Mouse (Mus musculus) midbrain, embryonic 12.5 days (tissue): ENCODE data around the gene Gm3409. TPM values are rescaled to one million over a fixed set of nuclear protein-coding genes. Genes with fewer than 3 reads are reported as not detected.

Source experiments
- ATAC-seq: fragments of 200-750 bp; cut with Nextera tagmentation; 2 replicates; pipeline ENCODE4 v1.8.0; 2017; ENCODE audit warnings: low read depth, moderate TSS enrichment, moderate library complexity; ENCODE audit not compliant: low FRiP score
- H3K27ac ChIP-seq: fragments of 300-500 bp; sonication (generic); replicated peaks from 2 replicates; pipeline ENCODE4 v1.5.1; 2016; ENCODE audit warnings: mild to moderate bottlenecking
- H3K27me3 ChIP-seq: fragments of 300-500 bp; sonication (generic); 2 replicates; pipeline ENCODE4 v1.6.1; 2016; ENCODE audit warnings: mild to moderate bottlenecking
- H3K36me3 ChIP-seq: fragments of 300-500 bp; sonication (generic); 2 replicates; pipeline ENCODE4 v1.6.1; 2016
- H3K4me1 ChIP-seq: fragments of 300-500 bp; sonication (generic); 2 replicates; pipeline ENCODE4 v1.6.1; 2016
- H3K4me2 ChIP-seq: fragments of 300-500 bp; sonication (generic); replicated peaks from 2 replicates; pipeline ENCODE4 v1.6.1; 2016; ENCODE audit warnings: mild to moderate bottlenecking, moderate library complexity
- H3K4me3 ChIP-seq: fragments of 300-500 bp; sonication (generic); 2 replicates; pipeline ENCODE4 v1.5.1; 2016; ENCODE audit warnings: mild to moderate bottlenecking
- H3K9ac ChIP-seq: fragments of 300-500 bp; sonication (generic); replicated peaks from 2 replicates; pipeline ENCODE4 v1.6.1; 2016; ENCODE audit warnings: mild to moderate bottlenecking, moderate library complexity
- H3K9me3 ChIP-seq: fragments of 300-500 bp; sonication (generic); 2 replicates; pipeline ENCODE4 v1.6.1; 2016; ENCODE audit warnings: mild to moderate bottlenecking
- WGBS: fragments of 180-500 bp; shearing (Covaris S2); methylation state at CpG from one replicate; pipeline ENCODE4 v1.1.7; 2016; 5-methylcytosine and 5-hydroxymethylcytosine counted together
- polyA plus RNA-seq: library from polyadenylated mRNA; unstranded; fragments of >200 nt; fragmentation: Nextera tagmentation; extraction: Ambion mirVana; gene quantifications from 2 replicates; pipeline ENCODE4 v1.2.1, GENCODE M21; 2016

Gm3409 gene
- polyA plus RNA-seq, 1 experiment from 2014 or later = not detected

DNA sequence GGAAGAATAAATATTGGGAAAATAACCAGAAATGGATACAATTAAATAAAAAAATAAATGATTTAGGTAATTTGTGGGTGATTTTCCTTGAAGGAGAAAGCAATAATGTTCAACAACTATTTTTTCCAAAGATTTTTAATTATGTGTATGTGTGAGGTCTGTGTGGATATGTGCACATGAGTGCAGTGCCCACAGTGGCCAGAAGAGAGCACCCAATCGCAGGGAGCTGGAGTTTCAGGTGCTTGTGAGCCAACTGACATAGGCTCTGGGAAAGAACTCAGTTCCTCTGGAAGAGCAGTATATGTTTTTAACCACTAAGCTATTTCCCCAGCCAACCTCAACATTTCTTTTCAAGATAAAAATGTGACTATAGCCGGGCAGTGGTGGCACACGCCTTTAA is 39.2 kb downstream of the Gm3409 start:
- H3K27me3 ChIP-seq = no peaks in the 10 kb centered on the region
- no peaks in the 10 kb centered on the region for H3K4me1 ChIP-seq
- WGBS = 80% methylated on average over 3 of the region's 3 CpGs
- H3K9ac ChIP-seq = no peak overlapping the region
- no peaks in the 10 kb centered on the region for H3K36me3 ChIP-seq
- H3K9me3 ChIP-seq = no peaks in the 10 kb centered on the region
- ATAC-seq = no peak
- H3K4me3 ChIP-seq = no peak overlapping the region
- H3K27ac ChIP-seq = no peak overlapping the region
- no peak overlapping the region for H3K4me2 ChIP-seq

DNA sequence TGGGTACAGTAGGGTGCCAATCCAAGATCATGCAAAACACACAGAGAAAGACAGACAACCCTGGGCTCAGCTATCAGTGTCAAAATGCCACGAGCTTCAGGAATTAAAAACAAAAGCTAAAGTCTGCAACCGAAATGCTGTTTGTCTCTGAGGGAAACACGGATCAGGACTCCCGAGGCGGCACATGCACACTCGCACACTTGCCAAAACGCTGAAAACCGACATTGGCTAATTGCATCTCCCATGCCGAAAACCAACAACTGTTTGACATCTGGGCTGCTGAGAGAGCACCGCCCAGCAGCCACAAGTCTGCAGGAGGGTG is 46.7 kb downstream of the Gm3409 start:
- Histone ChIP-seq H3K9ac (peak overlapping the region; percentile 50; the same call in 1 of the 2 replicates), H3K4me3 (peak overlapping the region; percentile 53), H3K9me3 (no peaks in the 10 kb centered on the region)

DNA sequence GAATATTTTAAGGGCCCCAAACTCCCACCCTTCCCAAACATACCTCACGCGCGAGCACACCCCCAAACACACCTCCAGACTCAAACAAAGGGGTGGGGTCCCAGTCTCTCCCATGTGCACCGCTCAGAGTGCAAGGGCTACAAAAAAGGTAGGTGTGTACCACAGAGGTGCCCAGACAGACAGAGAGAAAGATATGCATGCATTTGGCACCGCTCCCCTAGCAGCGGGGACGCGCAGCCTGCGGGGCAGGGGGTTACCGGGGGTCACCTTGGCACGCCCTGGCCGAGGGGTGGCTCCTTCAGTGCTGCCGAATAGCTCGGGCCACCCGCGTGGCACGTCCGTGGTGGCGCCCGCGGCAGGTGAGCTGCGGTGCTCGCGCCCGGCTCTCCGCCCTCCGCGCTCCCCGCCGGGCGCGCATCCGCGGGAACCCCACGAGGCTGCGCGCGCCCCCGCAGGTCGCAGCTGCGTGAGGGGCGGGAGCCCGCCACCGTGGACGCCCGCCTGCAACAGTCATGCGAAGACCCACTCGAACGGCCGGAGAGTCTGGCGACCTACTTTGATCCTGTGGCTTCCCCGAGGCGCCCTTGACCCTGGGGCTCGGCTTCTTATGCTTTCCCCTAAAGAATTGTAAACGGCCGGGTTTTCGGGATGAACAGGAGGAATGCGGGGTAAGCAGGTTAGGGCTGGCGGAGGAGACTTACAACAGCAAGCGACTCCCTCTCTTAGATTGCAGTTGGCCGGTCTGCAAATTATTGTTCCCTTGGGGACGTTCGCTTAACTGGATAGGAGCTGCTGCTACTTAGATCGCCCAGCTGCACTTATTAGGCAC is 47.2 kb downstream of the Gm3409 start, which contains the start of gene Gpr12:
Gpr12 (minus strand) TSS at position 762 of the 829 bp plus-strand sequence.
- Histone ChIP-seq H3K9ac (peak within 1 kb of the TSS; percentile 50), H3K9me3 (no peaks in the 10 kb centered on the region), H3K4me2 (peak within 1 kb of the TSS; percentile 88), H3K4me3 (peak within 1 kb of the TSS; percentile 53), H3K36me3 (no peaks in the 10 kb centered on the region), H3K4me1 (peaks cover 7% of the 10 kb centered on the region), H3K27ac (no peak within 1 kb of the TSS), H3K27me3 (peaks cover 56% of the 10 kb centered on the region)
- peak; percentile 69 for ATAC-seq
- 1% methylated on average over 59 of the region's 64 CpGs for WGBS

More for the DNA sequence above, 46.7 kb downstream of the Gm3409 start:
- Histone ChIP-seq H3K36me3 (no peaks in the 10 kb centered on the region), H3K4me1 (peaks cover 7% of the 10 kb centered on the region), H3K27me3 (peaks cover 50% of the 10 kb centered on the region), H3K4me2 (peak overlapping the region; percentile 88), H3K27ac (no peak overlapping the region)
- 11% methylated on average over 10 of the region's 10 CpGs for WGBS
- ATAC-seq = no peak

DNA sequence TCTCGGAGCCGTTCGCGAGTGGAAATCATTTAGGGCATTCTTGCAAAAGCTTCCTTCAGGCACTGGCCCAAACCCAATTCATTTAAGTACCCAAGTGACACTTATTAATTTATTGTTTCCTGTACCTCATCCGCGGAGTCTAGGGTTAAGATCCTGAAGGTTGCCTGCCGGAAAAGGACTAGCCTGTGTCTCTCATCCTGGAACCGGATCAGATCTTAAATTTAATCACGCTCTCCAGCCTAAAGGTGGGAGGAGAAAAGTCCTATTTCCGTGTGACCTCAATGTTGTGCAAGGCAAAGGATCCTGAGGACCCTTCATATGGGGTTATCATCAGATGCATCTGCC is 47.8 kb downstream of the Gm3409 start:
- WGBS = 17% methylated on average over 10 of the region's 10 CpGs
- Histone ChIP-seq H3K27me3 (peaks cover 61% of the 10 kb centered on the region), H3K9me3 (no peaks in the 10 kb centered on the region), H3K4me2 (peak overlapping the region; percentile 88), H3K4me1 (peaks cover 7% of the 10 kb centered on the region), H3K9ac (no peak overlapping the region; the same call in 1 of the 2 replicates), H3K27ac (no peak overlapping the region), H3K36me3 (no peaks in the 10 kb centered on the region), H3K4me3 (peak overlapping the region; percentile 53)
- no peak for ATAC-seq

DNA sequence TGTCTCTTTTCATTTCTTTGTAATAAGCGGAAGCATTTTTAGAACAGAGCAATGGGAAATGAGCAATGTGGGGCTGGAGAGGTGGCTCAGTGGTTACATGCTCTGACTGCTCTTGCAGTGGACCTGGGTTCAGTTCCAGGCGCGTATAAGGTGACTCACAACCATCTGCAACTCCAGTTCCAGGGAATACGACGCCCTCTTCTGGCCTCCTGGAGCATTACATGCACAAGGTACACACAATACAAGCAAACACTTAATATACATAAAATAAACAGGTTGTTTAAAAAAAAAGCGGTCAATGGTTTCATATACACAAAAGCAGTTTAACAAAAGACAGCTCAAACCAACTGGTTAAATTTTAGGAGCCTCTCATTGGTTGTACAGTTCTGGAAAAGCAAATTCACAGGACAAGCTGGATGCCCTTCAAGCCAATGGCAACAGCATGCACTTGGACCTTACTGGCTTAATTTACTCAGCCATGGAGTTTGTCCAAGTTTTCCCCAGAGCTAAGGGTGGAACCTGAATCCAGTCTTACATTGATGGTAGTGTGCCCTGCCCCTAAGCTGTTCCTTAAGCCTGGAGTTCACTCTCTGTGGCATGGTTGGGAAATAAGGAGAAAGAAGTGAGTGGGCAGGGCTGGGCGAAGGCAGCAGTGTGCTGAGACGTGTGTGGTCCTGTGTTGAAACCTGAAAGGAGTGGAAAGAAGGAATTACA is 49.1 kb downstream of the Gm3409 start:
- Histone ChIP-seq H3K4me2 (no peak overlapping the region), H3K27me3 (peaks cover 69% of the 10 kb centered on the region), H3K4me1 (peaks cover 7% of the 10 kb centered on the region), H3K9ac (no peak overlapping the region), H3K27ac (no peak overlapping the region), H3K36me3 (no peaks in the 10 kb centered on the region), H3K9me3 (no peaks in the 10 kb centered on the region), H3K4me3 (no peak overlapping the region)
- 70% methylated on average over 8 of the region's 8 CpGs for WGBS
- ATAC-seq = no peak

Other genes with a start within 250 kb of the Gm3409 start
- 9.6 and 12.0 TPM in 2 replicates for gene Wasf3, start 152.7 kb upstream of the Gm3409 start, polyA plus RNA-seq
- not detected in 2 replicates for gene Gm6408, start 55.7 kb upstream of the Gm3409 start, polyA plus RNA-seq
- gene Gm6370, start 46.3 kb upstream of the Gm3409 start, polyA plus RNA-seq = not detected in 2 replicates
- gene 4930449I24Rik, start 35.2 kb upstream of the Gm3409 start, polyA plus RNA-seq = not detected in 2 replicates
- gene Gm3402, start 23.5 kb upstream of the Gm3409 start, polyA plus RNA-seq = not detected in 2 replicates
- not detected in 2 replicates for gene Gm3404, start 11.8 kb upstream of the Gm3409 start, polyA plus RNA-seq
- gene Gm3415, start 18.5 kb downstream of the Gm3409 start, polyA plus RNA-seq = not detected in 2 replicates
- gene Gpr12, start 47.6 kb downstream of the Gm3409 start, polyA plus RNA-seq = 0.79 and 0.85 TPM in 2 replicates